Mouse (Mus musculus) cerebellum, adult 9-10 months (tissue): ENCODE data around the gene Gm49601.

Experiments used
- DNase-seq: peaks from one replicate; pipeline ENCODE4 v3.0.0; 2022

Gene Gm49601

GRCm38 (mm10) chr16:18605705-18606104 lies 20.5 kb downstream of the Gm49601 start:
- no peak for DNase-seq

GRCm38 (mm10) chr16:18604267-18604701 lies 21.9 kb downstream of the Gm49601 start:
- DNase-seq = no peak

- no peak for DNase-seq
Measured at GRCm38 (mm10) chr16:18601447-18601846, 24.8 kb downstream of the Gm49601 start.

DNA sequence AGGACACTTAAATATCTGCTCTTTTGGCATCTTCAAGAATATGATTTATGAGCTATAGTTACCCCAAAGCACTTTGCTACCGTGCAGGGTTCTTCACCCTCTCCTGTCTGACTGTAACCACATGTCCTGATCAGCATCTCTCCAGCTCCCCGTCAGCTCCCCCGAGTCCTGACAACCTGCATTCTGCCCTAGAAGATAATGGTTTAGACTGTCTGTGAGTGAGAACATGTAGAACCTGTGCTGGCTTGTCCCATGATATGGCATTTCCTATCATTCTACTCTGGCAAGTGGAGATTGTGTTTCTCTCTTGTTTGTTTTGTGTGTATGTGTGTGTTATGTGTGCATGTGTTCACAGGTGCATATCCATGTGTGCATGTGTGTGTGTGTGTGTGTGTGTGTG lies 28.2 kb downstream of the Gm49601 start:
- no peak for DNase-seq

DNA sequence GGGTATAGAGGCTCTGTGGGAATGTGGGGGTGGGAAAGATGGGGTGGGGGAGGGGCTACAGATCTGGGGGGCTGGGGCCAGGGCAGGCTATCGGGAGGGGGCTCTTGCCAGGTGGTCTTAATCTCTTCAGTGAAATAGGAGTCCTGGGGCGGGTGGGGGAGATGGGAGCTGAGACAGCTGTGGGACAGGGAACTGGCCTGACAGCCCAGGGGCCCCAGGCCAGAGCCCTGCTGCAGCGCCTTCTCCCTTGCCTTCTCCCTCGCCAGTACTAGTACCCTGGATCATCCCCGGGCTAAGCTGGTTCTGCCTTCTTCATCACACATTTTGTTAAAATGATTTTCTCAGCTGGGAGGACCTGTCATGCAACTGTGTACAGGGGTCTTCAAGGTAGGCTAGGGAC lies 30.0 kb downstream of the Gm49601 start:
- DNase-seq = no peak

- no peak for DNase-seq
Measured at GRCm38 (mm10) chr16:18593930-18594329, 32.3 kb downstream of the Gm49601 start.

DNA sequence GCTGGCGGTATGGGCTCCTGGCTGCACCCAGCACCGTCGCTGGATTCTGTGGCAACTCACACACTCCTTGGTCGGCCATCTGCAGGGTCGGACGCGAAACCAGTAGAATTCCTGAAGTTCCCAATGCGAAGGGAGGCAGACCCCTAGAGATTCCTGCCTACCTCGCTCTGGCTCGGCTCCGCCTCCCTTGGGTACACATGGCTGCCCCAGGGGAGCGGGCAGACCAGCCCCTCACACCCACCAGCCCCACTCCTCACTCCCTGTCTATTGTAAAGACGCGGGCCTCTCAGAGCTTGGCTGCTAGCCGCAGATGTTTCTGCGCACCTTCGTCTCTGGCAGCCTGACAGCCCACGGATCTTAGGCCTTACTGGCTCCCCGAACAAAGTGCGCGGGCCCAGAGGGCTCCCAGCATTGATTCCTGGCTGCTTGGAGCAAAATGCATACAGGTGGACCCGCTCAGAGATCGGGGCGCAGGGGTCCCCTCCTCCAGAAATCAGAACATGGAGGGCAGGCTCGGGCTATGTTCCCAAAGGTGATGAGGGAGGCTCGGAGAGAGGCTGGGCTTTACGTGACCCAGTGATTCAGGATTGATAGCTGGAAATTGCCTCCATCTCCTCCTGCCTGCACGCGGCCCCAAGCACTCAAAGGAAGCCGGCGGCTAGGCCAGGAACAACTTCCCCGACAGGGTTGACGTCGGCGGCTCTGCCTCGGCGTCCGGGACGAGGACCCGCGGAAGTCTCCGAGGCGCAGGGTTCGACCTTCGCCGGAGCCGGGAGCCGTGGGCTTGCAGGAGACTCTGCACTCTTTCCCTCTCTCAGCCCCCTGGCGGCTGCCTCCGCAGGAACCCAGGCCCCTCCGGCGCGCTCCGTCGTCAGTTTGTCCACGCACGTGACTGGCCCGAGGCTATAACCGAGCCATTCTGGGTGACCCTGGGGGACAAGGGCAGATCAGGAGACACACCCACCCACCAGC lies 34.9 kb downstream of the Gm49601 start:
- no peak for DNase-seq

GRCm38 (mm10) chr16:18589804-18590790 lies 36.1 kb downstream of the Gm49601 start, which contains the start of gene Tbx1:
Tbx1 (minus strand) TSS chr16:18590671.
- no peak for DNase-seq

DNA sequence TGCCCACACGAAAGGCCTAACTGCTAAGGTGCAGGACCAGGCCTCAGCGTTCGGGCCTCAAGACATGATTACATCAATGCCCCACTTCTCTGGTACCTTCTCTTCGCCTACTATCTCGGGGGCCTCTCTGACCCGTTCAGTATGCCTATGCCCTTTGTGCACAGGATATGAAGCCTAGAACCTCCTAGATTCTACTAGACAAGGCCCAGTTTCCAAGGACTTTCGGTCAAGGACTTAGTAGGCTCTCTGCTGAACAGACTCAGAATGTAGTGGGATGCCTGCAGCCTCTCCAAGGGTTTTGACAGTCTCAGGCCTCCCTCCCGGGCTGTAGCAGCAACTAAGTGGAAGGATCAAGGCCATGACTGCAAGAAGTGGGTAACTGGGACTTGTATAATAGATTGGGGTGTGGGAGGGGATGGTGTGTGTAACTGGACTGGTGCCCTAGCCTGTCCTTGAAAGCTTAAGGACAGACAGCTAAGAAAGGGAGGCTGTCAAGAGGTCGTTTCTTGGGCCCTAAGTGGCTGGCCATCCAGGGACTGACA lies 37.1 kb downstream of the Gm49601 start:
- no peak for DNase-seq

GRCm38 (mm10) chr16:18588738-18589055 lies 37.5 kb downstream of the Gm49601 start:
- DNase-seq = no peak

DNA sequence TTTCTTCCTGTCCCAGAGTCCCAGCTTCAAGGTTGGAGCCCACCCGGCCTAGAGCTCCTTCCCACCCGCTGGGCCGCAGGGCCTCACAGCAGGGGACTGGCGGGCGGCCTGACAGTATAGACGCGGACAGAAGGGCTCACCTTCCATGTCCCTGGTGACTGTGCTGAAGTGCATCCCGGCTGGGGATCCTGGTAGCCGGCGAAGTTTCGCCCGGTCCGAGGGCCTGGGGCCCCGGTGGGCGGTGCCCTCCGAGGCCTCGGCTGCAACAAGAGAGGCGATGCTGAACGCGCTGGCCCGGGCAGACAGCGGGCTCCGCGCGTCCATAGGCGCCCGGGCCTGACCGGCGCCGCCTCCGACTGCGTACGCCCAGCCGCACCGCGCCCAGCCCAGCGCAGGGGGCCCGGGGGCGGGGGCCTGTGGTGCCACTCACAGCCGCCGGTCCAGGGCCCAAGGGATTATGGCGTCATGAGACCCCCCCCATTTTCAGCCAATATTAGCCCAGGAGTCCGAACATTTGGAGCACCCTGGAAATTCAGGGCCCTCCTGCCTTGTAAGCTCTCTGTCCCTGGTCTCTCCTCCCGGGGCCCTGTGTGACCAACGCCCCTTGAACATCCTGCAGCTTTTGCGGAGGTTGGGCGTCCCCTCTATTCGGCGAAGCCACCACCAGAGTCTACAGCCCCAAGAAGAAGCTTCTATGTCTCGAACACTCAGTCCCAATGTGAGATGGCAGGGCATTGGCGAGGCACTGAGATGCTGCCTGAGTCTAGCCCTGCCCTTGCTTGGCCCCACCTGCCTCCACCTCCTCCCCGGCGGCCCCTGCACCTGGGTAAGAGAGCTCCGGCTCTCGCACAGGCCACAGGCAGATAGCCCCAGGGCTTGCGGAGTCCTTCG lies 38.1 kb downstream of the Gm49601 start:
- no peak for DNase-seq

DNA sequence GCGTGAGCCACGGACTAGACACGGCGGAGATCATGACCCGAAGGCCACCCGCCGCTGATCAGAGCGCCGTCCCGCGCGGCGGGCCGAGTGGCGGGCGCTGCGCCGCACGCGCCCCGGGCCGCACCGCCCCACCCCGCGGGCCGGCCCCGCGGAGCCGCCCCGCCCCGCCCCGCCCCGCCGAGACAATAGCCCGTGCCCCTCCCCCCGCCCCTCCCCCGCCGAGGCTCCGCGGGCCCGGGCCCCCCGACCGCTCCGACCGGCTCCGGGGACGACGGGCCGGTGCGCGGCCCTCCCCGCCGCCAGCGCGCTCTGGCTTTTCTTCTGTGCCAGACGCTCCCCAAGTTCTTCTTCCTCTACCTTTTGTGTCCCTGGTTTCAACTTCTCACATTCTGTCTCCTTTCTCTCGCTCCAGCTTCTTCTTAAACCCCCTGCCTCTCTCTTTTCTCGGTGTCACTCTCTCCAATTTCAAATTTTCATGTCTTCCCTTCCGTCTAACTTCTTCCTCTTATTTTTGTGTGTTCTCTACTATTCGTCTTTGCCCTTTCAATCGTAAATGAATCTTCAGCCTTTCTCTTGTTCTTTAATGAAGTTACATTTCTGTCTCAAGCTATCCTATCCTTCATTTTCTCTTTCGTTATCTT lies 39.2 kb downstream of the Gm49601 start:
- DNase-seq = no peak

GRCm38 (mm10) chr16:18586076-18586905 lies 39.9 kb downstream of the Gm49601 start:
- no peak for DNase-seq

- no peak for DNase-seq
Measured at GRCm38 (mm10) chr16:18585676-18586075, 40.6 kb downstream of the Gm49601 start.

DNA sequence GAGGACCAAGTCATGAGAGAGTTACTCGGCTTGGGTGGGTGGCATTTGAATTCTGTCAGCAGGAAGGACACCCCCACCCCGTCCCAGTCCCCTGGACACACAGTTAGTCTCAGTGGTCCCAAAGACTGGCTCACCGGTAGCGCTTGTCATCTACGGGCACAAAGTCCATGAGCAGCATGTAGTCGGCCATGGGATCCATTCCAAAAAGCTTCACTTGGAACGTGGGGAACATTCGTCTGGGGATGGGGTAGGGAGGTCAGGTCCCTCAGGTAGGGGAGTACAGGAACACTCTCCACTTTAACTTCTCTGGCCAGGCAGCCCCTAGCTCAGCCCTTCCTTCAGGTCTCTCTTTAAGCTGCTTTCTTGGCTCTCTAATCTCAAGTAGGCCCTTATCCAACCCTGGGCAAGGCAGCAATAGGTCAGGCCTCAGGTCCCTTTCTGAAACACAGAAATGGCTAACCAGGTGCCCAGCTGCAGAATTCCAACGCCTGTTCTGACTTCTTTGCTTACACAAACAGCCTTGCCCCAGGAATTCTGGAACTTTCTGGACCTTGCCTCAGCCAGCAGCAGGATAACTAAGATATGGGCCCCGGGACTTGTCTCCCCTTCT lies 41.2 kb downstream of the Gm49601 start:
- DNase-seq = no peak

DNA sequence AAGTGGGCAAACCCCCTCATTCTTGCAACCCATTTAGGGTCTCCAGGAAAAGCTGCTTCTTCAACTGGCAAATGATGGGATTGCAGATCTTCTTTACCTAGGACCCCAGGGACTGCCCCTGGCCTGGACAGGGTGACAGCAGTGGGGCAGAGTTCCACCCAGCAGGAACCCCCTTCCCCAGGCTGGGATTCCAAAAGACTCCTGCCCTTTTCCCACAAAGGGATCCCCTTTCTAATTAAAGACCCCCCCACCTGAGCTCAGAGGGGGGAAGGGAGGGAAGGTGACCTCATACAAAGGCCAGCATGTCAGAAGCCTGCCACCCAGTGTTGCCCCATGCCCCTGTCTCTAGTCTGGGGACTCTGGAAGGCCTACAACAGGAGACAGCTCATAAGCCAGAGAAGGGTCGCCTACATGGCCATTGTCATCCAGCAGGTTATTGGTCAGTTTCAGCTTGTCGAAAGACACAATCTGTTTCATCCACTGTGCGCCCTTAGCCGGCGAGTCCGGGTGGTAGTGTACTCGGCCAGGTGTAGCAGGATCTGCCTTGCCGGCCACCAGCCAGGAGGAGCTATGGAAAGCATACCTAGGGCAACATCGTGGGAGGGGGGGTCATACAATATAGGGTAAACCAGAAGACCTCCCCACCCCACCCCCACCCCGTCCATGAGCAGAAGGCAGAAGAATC lies 42.4 kb downstream of the Gm49601 start:
- no peak for DNase-seq

DNA sequence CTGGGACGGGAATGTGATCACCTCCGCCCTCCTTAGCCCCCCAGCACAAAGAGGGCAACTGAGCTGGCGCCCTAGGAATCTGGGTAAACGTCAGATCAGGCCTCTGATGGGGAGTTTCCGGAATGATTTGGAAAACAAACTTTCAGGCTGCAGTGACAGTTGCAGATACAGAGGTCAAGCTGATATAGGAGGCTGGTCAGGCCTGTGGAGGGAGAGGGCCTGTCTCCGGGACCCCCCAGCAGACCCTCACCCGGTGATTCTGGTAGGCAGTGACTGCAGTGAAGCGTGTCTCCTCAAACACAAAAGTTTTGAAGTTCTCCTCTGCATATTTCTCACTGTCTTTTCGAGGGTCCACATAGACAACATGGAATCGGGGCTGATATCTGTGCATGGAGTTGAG lies 43.1 kb downstream of the Gm49601 start:
- no peak for DNase-seq

- DNase-seq = no peak
Measured at GRCm38 (mm10) chr16:18582426-18583148, 43.6 kb downstream of the Gm49601 start.
